Mouse (Mus musculus) induced T-regulatory cell, adult 2 months (primary cell): Measurements from ENCODE around the gene Mark3.
A peak's percentile ranks its signal among the peaks of the same experiment; 100 is the strongest.
"Not testable (repeated sequence)": the region's sequence is repeated elsewhere in the genome, so short reads cannot be mapped to it uniquely, and the experiment has no call there.

ENCODE experiments used
- DNase-seq: peaks from one replicate; pipeline ENCODE4 v3.0.0-alpha.2; 2012; ENCODE audit warnings: low read depth

Mark3 gene

GRCm38 (mm10) chr12:111652953-111653352 is 78.6 kb downstream of the Mark3 start:
- no peak for DNase-seq

GRCm38 (mm10) chr12:111653434-111653833 is 79.1 kb downstream of the Mark3 start:
- peak; percentile 78 for DNase-seq

- DNase-seq: no peak
These were observed 81.4 kb downstream of the Mark3 start for GRCm38 (mm10) chr12:111655695-111656094.

- no peak for DNase-seq
These were observed 85.0 kb downstream of the Mark3 start for GRCm38 (mm10) chr12:111659331-111659730.

GRCm38 (mm10) chr12:111660628-111661027 is 86.3 kb downstream of the Mark3 start:
- no peak for DNase-seq

- not testable (repeated sequence) for DNase-seq
These were observed 87.2 kb downstream of the Mark3 start for GRCm38 (mm10) chr12:111661554-111661953.

- no peak for DNase-seq
These were observed 89.2 kb downstream of the Mark3 start for GRCm38 (mm10) chr12:111663228-111664143.

- no peak for DNase-seq
These were observed 89.9 kb downstream of the Mark3 start for GRCm38 (mm10) chr12:111664144-111664634.

GRCm38 (mm10) chr12:111665041-111665880 is 90.9 kb downstream of the Mark3 start:
- DNase-seq: no peak

- no peak for DNase-seq
These were observed 92.1 kb downstream of the Mark3 start for GRCm38 (mm10) chr12:111666380-111666779.

GRCm38 (mm10) chr12:111667421-111667820 is 93.1 kb downstream of the Mark3 start:
- DNase-seq: no peak

GRCm38 (mm10) chr12:111668457-111668912 is 94.2 kb downstream of the Mark3 start:
- DNase-seq: peak; percentile 97

- DNase-seq: no peak
These were observed 94.9 kb downstream of the Mark3 start for GRCm38 (mm10) chr12:111669000-111669788.

- no peak for DNase-seq
These were observed 95.6 kb downstream of the Mark3 start for GRCm38 (mm10) chr12:111669961-111670360.

GRCm38 (mm10) chr12:111670371-111670971 is 96.1 kb downstream of the Mark3 start:
- DNase-seq: no peak

GRCm38 (mm10) chr12:111670976-111671375 is 96.7 kb downstream of the Mark3 start:
- peak; percentile 36 for DNase-seq

GRCm38 (mm10) chr12:111671431-111671902 is 97.1 kb downstream of the Mark3 start:
- DNase-seq: peak; percentile 77

GRCm38 (mm10) chr12:111672176-111672575 is 97.9 kb downstream of the Mark3 start, which contains the start of gene Ckb:
TSS of gene Ckb (minus strand) at chr12:111672338.
- peak; percentile 71 for DNase-seq

GRCm38 (mm10) chr12:111672581-111672980 is 98.3 kb downstream of the Mark3 start:
- no peak for DNase-seq

GRCm38 (mm10) chr12:111674850-111675486 is 100.6 kb downstream of the Mark3 start:
- no peak for DNase-seq
